Mouse (Mus musculus) hindbrain, embryonic 13.5 days (tissue): Measurements from ENCODE around the gene Slc7a6. TPM values are rescaled to one million over a fixed set of nuclear protein-coding genes. Genes with fewer than 3 reads are reported as not detected.

ENCODE experiments used
- ATAC-seq: fragments of 200-750 bp; cut with Nextera tagmentation; 2 replicates; pipeline ENCODE4 v1.8.0; 2017; ENCODE audit warnings: moderate TSS enrichment; ENCODE audit not compliant: low FRiP score
- H3K27ac ChIP-seq: fragments of 300-500 bp; sonication (generic); 2 replicates; pipeline ENCODE4 v1.5.1; 2015; ENCODE audit warnings: inconsistent platforms, mild to moderate bottlenecking, moderate library complexity
- H3K27me3 ChIP-seq: fragments of 300-500 bp; sonication (generic); 2 replicates; pipeline ENCODE4 v1.6.1; 2015; ENCODE audit warnings: mild to moderate bottlenecking, inconsistent platforms
- H3K36me3 ChIP-seq: fragments of 300-500 bp; sonication (generic); 2 replicates; pipeline ENCODE4 v1.6.1; 2015; ENCODE audit warnings: mild to moderate bottlenecking, inconsistent platforms
- H3K4me1 ChIP-seq: fragments of 300-500 bp; sonication (generic); replicated peaks from 2 replicates; pipeline ENCODE4 v1.6.1; 2015; ENCODE audit warnings: inconsistent platforms
- H3K4me2 ChIP-seq: fragments of 300-500 bp; sonication (generic); 2 replicates; pipeline ENCODE4 v1.6.1; 2015; ENCODE audit warnings: inconsistent platforms, mild to moderate bottlenecking, moderate library complexity
- H3K4me3 ChIP-seq: fragments of 300-500 bp; sonication (generic); 2 replicates; pipeline ENCODE4 v1.5.1; 2015; ENCODE audit warnings: mild to moderate bottlenecking, inconsistent platforms
- H3K9ac ChIP-seq: fragments of 300-500 bp; sonication (generic); 2 replicates; pipeline ENCODE4 v1.6.1; 2015; ENCODE audit warnings: mild to moderate bottlenecking, inconsistent platforms
- H3K9me3 ChIP-seq: fragments of 300-500 bp; sonication (generic); 2 replicates; pipeline ENCODE4 v1.6.1; 2016; ENCODE audit warnings: inconsistent platforms
- WGBS: fragments of 180-500 bp; shearing (Covaris S2); methylation state at CpG from one replicate; pipeline ENCODE4 v1.1.7; 2015; 5-methylcytosine and 5-hydroxymethylcytosine counted together
- polyA plus RNA-seq: library from polyadenylated mRNA; unstranded; fragments of >200 nt; fragmentation: Nextera tagmentation; extraction: Ambion mirVana; gene quantifications from 2 replicates; pipeline ENCODE4 v1.2.1, GENCODE M21; 2015

The Slc7a6 gene
- polyA plus RNA-seq: 66.4 and 71.4 TPM in 2 replicates

DNA sequence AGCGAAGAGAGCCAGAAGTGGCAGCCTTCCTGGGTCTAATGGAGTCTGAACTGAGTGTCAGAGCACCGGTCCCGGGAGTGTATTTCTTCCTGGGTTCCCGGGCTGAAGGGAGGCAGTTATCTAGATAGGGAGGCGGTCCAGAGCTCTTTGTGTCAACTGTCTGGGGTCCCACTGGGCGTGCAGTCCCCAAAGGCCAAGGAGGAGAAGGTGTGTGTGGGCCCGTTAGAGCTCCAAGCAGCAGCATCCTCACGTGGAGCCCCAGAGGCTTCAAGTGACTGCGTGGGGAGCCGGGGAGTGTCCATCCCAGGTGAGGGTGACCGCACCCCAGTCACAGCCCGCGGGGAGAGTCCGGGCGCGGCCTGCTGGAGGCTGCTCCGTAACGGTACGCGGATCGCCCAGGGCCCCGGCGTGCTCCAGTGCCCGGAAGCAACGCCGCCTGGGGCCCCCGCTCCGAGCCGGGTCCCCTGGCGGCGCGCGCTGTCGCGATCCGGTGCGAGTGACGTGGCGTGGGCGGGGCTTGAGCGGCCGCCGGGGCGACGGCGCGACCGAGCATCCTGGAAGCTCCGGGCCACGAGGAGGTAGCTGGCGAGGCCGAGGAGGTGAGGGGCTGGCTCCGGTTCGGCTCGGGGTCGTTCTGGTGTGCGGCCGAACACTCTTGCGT is at the start of gene Slc7a6:
Gene Slc7a6 (plus strand): TSS at position 502 of the 661 bp plus-strand sequence.
- peak; percentile 90 for ATAC-seq

DNA sequence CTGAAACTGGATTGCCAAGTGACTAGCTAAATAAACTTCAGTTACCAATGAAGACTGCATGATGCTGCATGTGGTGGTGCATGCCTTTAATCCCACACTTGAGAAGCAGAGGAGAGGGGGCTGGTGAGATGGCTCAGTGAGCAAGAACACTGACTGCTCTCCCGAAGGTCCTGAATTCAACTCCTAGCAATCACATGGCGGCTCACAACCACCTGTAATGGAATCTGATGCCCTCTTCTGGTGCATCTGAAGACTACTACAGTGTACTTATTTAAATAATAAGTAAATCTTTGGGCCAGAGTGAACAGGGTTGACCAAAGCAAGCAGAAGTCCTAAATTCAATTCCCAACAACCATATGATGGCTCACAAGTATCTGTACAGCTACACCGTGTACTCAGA is 45.2 kb upstream of the Slc7a6 start:
- H3K27me3 ChIP-seq: no peaks in the 10 kb centered on the region
- H3K4me1 ChIP-seq: no peaks in the 10 kb centered on the region
- no peak overlapping the region for H3K4me2 ChIP-seq
- peaks cover 34% of the 10 kb centered on the region for H3K36me3 ChIP-seq
- no peaks in the 10 kb centered on the region for H3K9me3 ChIP-seq
- H3K4me3 ChIP-seq: no peak overlapping the region
- H3K9ac ChIP-seq: no peak overlapping the region
- 89% methylated on average over 3 of the region's 3 CpGs for WGBS
- no peak overlapping the region for H3K27ac ChIP-seq
- no peak for ATAC-seq

More for the DNA sequence above, at the start of gene Slc7a6:
- Histone ChIP-seq H3K4me2 (peak within 1 kb of the TSS; percentile 90), H3K4me3 (peak within 1 kb of the TSS; percentile 70), H3K9ac (peak within 1 kb of the TSS; percentile 93), H3K9me3 (no peaks in the 10 kb centered on the region), H3K27me3 (no peaks in the 10 kb centered on the region), H3K4me1 (peaks cover 13% of the 10 kb centered on the region), H3K27ac (peak within 1 kb of the TSS; percentile 96), H3K36me3 (peaks cover 12% of the 10 kb centered on the region)
- WGBS: 1% methylated on average over 54 of the region's 59 CpGs

DNA sequence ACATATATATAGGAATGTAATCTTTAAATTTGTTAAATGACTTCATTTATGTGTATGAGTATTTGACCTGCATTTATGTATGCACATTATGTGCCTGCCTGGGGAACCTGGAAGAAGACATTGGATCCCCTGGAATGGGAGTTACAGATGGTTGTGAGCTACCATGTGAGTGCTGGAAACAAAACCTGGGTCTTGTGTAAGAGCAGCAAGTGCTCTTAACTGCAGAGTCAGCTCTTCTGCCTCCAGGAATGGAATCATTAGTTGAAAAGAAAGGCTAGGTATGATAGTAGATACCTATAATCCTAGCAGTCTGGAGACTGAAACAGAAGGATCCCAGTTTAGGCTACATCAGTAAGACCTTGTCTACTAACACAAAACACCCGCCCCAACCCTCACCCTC is 42.6 kb upstream of the Slc7a6 start:
- Histone ChIP-seq H3K9ac (no peak overlapping the region), H3K27me3 (no peaks in the 10 kb centered on the region), H3K36me3 (peaks cover 48% of the 10 kb centered on the region), H3K9me3 (no peaks in the 10 kb centered on the region), H3K27ac (no peak overlapping the region), H3K4me1 (no peaks in the 10 kb centered on the region), H3K4me3 (no peak overlapping the region), H3K4me2 (no peak overlapping the region)
- no peak for ATAC-seq
- WGBS: 75% methylated on average over 1 of the region's 1 CpGs

DNA sequence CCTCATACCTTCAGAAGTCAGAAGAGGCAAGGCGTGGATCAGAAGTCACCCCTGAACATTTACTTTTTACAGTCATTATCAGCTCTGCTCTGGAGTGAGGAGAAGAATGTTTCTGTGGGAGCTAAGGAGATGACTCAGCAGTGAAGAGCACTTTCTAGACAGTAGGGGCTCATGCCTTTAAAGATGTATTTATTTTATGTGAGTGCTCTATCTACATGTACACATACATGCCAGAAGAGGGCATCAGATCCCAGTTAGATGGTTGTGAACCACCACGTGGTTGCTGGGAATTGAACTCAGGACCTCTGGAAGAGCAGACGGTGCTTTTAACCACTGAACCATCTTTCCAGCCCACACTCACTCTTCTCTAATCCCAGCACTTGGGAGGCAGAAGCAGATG is 41.6 kb upstream of the Slc7a6 start:
- Histone ChIP-seq H3K4me2 (no peak overlapping the region), H3K27me3 (0 out of 2 replicates have a peak, but pooled peaks cover under 1% of the 10 kb centered on the region), H3K4me3 (no peak overlapping the region), H3K9ac (no peak overlapping the region), H3K27ac (no peak overlapping the region), H3K9me3 (no peaks in the 10 kb centered on the region), H3K36me3 (peaks cover 53% of the 10 kb centered on the region), H3K4me1 (no peaks in the 10 kb centered on the region)
- no peak for ATAC-seq
- 76% methylated on average over 3 of the region's 3 CpGs for WGBS

DNA sequence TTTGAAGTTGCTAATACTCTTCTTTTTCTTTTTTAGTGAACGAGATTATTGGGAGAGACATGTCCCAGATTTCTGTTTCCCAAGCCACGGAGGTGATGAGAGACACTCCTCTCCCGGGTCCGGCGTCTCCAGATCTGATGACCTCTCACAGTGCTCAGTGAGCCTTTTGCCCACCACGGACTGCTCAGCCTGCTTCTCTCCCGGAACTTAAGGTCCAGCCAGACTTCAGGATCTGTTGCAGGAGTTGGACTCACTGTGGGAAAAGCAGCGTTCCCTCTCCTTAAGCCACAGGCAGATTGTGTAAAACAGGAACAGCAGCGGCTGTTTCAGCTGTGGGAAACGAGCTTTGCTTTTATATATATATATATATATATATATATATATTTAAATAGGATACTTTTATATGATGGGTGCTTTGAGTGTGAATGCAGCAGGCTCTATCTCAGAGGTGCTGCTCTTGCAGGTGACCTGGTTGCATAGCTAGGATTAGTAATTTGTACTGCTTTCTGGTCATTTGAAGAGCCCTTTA is 40.7 kb upstream of the Slc7a6 start:
- Histone ChIP-seq H3K9ac (no peak overlapping the region), H3K36me3 (peaks cover 62% of the 10 kb centered on the region), H3K4me1 (no peaks in the 10 kb centered on the region), H3K4me2 (no peak overlapping the region), H3K4me3 (no peak overlapping the region), H3K27me3 (peaks cover 9% of the 10 kb centered on the region), H3K27ac (no peak overlapping the region), H3K9me3 (no peaks in the 10 kb centered on the region)
- WGBS: 92% methylated on average over 10 of the region's 10 CpGs
- no peak for ATAC-seq

DNA sequence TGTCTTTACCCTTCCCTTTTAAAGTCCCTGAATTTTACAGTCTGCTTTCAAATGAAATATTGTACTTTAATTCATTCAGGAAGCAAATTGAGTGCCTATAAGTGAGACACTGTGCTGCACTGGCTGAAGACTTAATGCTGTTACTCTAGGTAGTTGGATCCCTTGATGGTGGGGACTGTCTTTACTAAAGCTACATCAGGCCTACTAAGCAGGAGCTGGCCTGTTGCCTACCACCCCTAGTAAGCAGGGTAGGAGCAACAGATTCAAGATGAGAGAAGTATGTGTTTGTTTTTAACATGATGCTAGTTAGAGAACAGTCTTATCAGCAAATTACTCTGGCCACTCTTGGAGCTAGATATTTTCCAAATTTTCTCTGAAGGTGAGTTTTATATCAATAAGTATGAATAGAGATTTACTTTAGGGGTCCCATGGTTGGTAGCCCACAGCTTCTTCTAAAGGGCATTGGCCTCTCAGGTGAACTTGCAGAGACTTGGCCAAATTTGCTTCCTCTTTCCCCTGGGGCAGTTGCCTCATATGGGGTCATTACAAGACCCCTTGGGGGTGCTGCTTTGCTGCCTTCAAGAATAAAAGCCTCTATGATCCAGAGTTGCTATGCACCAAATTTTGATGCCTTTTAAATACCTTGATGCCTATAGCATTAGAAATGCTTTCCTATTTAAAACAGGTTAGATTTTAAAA is 39.3 kb upstream of the Slc7a6 start:
- Histone ChIP-seq H3K27me3 (peaks cover 24% of the 10 kb centered on the region), H3K4me3 (no peak overlapping the region), H3K4me2 (no peak overlapping the region), H3K9me3 (no peaks in the 10 kb centered on the region), H3K4me1 (no peaks in the 10 kb centered on the region), H3K9ac (no peak overlapping the region), H3K36me3 (peaks cover 56% of the 10 kb centered on the region), H3K27ac (no peak overlapping the region)
- ATAC-seq: no peak

DNA sequence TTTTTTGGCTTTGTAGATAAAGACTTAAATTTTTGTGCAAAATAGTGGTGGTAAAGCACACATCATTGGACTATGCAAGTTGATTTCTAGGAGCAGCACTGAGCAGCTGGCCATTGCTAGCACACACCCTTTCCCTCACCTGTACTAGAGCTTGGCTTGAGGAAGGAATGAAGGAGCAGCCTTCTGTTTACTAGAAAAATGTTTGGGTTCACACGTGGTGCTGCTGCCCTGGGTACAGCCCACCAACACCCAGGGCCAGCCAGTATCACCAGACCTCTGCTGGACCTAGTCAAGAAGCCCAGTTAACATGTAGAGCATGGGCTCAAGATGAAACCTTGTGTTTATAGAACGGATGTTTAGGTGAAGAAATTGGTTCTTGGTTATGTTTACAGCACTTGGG is 38.7 kb upstream of the Slc7a6 start:
- ATAC-seq: no peak
- Histone ChIP-seq H3K4me1 (no peaks in the 10 kb centered on the region), H3K36me3 (peaks cover 56% of the 10 kb centered on the region), H3K9ac (no peak overlapping the region), H3K27ac (no peak overlapping the region), H3K4me2 (no peak overlapping the region), H3K27me3 (peaks cover 30% of the 10 kb centered on the region), H3K4me3 (no peak overlapping the region), H3K9me3 (no peaks in the 10 kb centered on the region)
- 91% methylated on average over 2 of the region's 2 CpGs for WGBS

DNA sequence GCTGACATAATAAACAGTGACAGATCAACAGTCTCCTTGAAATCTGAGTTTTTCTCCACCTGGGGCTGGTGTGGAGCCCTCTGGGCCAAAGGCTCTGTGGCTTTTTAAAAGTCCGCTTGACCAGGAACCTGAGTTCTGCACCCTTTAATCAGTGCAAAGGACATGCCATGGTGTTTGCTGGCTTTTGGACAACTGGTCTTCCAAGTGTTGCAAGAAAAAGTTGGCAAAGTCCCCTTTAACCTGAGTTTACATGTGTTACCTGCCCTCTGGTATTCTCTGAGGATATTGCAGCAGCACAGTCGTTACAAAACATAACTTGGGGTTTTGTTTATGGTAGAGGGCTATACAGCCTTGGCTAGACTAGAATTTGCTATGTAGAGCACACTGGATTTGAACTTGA is 38.2 kb upstream of the Slc7a6 start:
- Histone ChIP-seq H3K4me1 (0 out of 2 replicates have a peak, but pooled peaks cover under 1% of the 10 kb centered on the region), H3K36me3 (peaks cover 56% of the 10 kb centered on the region), H3K4me3 (no peak overlapping the region), H3K9me3 (no peaks in the 10 kb centered on the region), H3K9ac (no peak overlapping the region), H3K27ac (no peak overlapping the region), H3K4me2 (no peak overlapping the region), H3K27me3 (peaks cover 35% of the 10 kb centered on the region)
- 91% methylated on average over 2 of the region's 2 CpGs for WGBS
- ATAC-seq: no peak

DNA sequence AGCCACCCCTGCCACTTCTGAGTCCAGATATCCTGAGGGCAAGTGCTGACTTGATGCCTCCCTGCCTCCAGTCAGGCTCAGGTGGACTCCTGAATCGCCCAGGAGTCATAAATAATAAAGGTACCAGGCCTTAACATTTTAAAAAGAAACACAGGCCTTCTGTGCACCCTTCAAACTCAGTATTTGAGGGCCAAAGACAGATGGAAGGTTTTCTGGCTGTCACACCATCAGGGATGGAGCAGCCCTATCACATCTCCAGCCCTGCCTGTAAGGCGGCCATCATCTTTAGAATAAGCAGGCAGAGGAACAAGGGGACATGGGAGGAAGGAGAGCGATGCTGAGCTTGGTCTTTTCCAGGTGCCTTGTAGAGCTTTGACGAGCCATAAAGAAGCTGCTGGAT is 37.6 kb upstream of the Slc7a6 start:
- Histone ChIP-seq H3K4me1 (peaks cover 6% of the 10 kb centered on the region), H3K27me3 (peaks cover 40% of the 10 kb centered on the region), H3K9ac (no peak overlapping the region), H3K27ac (no peak overlapping the region), H3K36me3 (peaks cover 56% of the 10 kb centered on the region), H3K9me3 (no peaks in the 10 kb centered on the region), H3K4me3 (no peak overlapping the region), H3K4me2 (no peak overlapping the region)
- ATAC-seq: no peak
- WGBS: 90% methylated on average over 4 of the region's 4 CpGs

DNA sequence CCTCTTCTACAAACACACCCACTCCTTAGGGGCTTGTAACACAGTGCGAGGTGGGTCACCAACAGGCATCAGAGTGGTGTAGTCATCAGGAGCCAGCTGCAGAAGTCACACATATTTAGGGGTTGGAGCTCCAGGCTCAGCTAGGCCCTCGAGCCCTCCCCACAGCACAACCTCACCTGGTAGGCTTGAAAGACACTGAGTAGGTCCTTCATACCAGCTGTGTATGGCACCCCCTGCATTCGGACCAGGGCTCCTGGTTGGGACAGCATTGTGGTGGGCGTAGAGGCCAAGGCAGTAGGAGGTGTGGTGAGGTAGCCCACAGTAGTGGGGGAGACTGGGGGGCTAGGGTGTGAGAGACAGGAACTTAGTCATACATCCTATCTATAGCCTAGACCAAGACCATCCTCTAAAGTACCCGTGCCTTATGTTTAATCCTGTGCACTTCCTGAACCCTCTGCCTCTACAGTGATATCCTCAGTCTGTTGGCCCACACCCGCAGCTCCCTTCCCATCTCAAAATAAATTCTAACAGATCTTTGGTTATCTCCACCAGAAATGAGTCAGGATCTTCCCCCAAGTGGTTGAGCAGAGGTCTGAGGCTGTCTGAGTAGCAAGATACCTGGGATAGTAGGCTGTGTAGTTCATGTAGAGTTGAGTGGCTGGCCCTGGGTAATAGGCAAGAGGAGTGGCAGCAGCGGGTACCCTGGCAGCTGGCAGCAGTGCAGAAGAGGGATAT is 37.0 kb upstream of the Slc7a6 start:
- Histone ChIP-seq H3K9ac (no peak overlapping the region), H3K27me3 (peaks cover 46% of the 10 kb centered on the region), H3K9me3 (no peaks in the 10 kb centered on the region), H3K4me2 (no peak overlapping the region), H3K4me3 (no peak overlapping the region), H3K4me1 (peaks cover 12% of the 10 kb centered on the region), H3K27ac (no peak overlapping the region), H3K36me3 (peaks cover 56% of the 10 kb centered on the region)
- WGBS: 90% methylated on average over 7 of the region's 7 CpGs
- no peak for ATAC-seq

DNA sequence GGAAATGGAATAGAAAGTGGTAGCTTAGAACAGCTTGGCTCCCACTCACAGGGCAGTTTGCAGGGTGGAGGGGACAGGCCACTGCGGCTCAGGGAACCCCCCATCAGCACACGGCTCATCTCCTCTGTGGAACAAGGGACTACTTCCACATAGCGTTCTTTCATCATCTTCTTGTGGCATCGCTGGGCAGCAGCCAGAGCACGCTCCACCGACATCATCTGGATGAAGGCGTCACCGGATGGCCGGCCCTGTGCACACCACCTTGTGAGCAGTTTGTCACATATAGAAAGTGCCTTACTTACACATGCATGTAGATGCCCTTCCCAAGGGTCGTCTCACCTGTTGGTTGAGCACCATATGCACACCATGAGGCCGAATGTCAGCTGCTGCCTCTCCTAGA is 36.3 kb upstream of the Slc7a6 start:
- no peaks in the 10 kb centered on the region for H3K9me3 ChIP-seq
- no peak overlapping the region for H3K27ac ChIP-seq
- H3K36me3 ChIP-seq: peaks cover 51% of the 10 kb centered on the region
- no peak overlapping the region for H3K4me3 ChIP-seq
- H3K4me2 ChIP-seq: no peak overlapping the region
- H3K4me1 ChIP-seq: peaks cover 19% of the 10 kb centered on the region
- peaks cover 53% of the 10 kb centered on the region for H3K27me3 ChIP-seq
- no peak for ATAC-seq
- 90% methylated on average over 11 of the region's 11 CpGs for WGBS
- no peak overlapping the region for H3K9ac ChIP-seq

DNA sequence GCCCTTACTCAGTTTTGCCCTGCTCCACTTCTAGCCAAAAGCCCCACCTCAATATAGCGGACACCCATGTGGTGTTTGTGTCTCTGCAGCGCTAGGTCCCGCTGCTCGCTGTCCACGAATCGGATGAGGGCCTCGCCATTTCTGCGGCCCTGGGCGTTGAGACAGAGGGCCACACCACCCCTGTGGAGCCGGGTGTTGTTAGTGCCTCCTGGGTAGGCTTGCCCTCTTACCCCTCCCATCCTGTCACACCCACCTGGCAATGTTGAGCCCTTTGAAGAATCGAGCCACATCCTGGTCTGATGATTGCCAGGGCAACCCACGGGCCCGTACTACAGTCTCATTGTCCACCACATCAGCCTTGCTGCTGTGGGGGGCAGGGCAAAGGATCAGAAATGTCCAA is 35.1 kb upstream of the Slc7a6 start:
- Histone ChIP-seq H3K27ac (no peak overlapping the region), H3K4me1 (peaks cover 30% of the 10 kb centered on the region), H3K27me3 (peaks cover 65% of the 10 kb centered on the region), H3K36me3 (peaks cover 41% of the 10 kb centered on the region), H3K4me2 (no peak overlapping the region), H3K9ac (no peak overlapping the region), H3K9me3 (no peaks in the 10 kb centered on the region), H3K4me3 (no peak overlapping the region)
- 73% methylated on average over 13 of the region's 13 CpGs for WGBS
- ATAC-seq: no peak
